Mouse (Mus musculus) lung, adult 18-20 months (tissue): Measurements from ENCODE around the gene Gm21985.
A peak's percentile ranks its signal among the peaks of the same experiment; 100 is the strongest.

Experiments
- DNase-seq, 2 experiments: peaks; one replicate each; pipeline ENCODE4 v3.0.0; 2022; ENCODE audit warnings: mixed read lengths in 2 of 2

Gene Gm21985

GRCm38 (mm10) chr2:112332051-112332898, 66.2 kb downstream of the Gm21985 start:
- no peak for DNase-seq

- no peak for DNase-seq
Observed at GRCm38 (mm10) chr2:112337211-112337610, 71.1 kb downstream of the Gm21985 start.

GRCm38 (mm10) chr2:112339736-112340135, 73.6 kb downstream of the Gm21985 start:
- DNase-seq: no peak

GRCm38 (mm10) chr2:112341117-112341516, 75.0 kb downstream of the Gm21985 start:
- DNase-seq: no peak

- DNase-seq: no peak
Observed at GRCm38 (mm10) chr2:112348246-112348645, 82.1 kb downstream of the Gm21985 start.

GRCm38 (mm10) chr2:112353685-112354455, 87.8 kb downstream of the Gm21985 start:
- DNase-seq: no peak

- DNase-seq: peak; percentile 48 to 64
Observed at GRCm38 (mm10) chr2:112359611-112360010, 93.5 kb downstream of the Gm21985 start.

- DNase-seq: no peak
Observed at GRCm38 (mm10) chr2:112360012-112360780, 94.1 kb downstream of the Gm21985 start.

GRCm38 (mm10) chr2:112360781-112361169, 94.7 kb downstream of the Gm21985 start:
- no peak for DNase-seq

GRCm38 (mm10) chr2:112367222-112367621, 101.1 kb downstream of the Gm21985 start:
- no peak for DNase-seq

- peak; percentile 89 to 92 for DNase-seq
Observed at GRCm38 (mm10) chr2:112367726-112368673, 101.9 kb downstream of the Gm21985 start, which contains the start of gene Emc4. Gene Emc4, minus strand, starts transcription at chr2:112368027.

GRCm38 (mm10) chr2:112369941-112370340, 103.8 kb downstream of the Gm21985 start:
- DNase-seq: peak in 1 of 2 experiments; percentile 10

GRCm38 (mm10) chr2:112373141-112373540, 107.0 kb downstream of the Gm21985 start:
- DNase-seq: peak; percentile 52 to 70

- DNase-seq: peak; percentile 15 to 39
Observed at GRCm38 (mm10) chr2:112374610-112375009, 108.5 kb downstream of the Gm21985 start.

- peak; percentile 90 to 94 for DNase-seq
Observed at GRCm38 (mm10) chr2:112378973-112379898, 113.1 kb downstream of the Gm21985 start, which contains the start of gene Katnbl1. Gene Katnbl1, plus strand, starts transcription at chr2:112379211.

GRCm38 (mm10) chr2:112380131-112380530, 114.0 kb downstream of the Gm21985 start:
- no peak for DNase-seq

GRCm38 (mm10) chr2:112381219-112381618, 115.1 kb downstream of the Gm21985 start:
- no peak for DNase-seq

GRCm38 (mm10) chr2:112390843-112391242, 124.7 kb downstream of the Gm21985 start:
- DNase-seq: no peak

GRCm38 (mm10) chr2:112391346-112392000, 125.4 kb downstream of the Gm21985 start:
- DNase-seq: no peak

- DNase-seq: no peak
Observed at GRCm38 (mm10) chr2:112392689-112393088, 126.6 kb downstream of the Gm21985 start.
